Mouse (Mus musculus): ENCODE measurements around the gene Gipc2.
A peak's percentile ranks its signal among the peaks of the same experiment; 100 is the strongest.

Gipc2 gene

DNA sequence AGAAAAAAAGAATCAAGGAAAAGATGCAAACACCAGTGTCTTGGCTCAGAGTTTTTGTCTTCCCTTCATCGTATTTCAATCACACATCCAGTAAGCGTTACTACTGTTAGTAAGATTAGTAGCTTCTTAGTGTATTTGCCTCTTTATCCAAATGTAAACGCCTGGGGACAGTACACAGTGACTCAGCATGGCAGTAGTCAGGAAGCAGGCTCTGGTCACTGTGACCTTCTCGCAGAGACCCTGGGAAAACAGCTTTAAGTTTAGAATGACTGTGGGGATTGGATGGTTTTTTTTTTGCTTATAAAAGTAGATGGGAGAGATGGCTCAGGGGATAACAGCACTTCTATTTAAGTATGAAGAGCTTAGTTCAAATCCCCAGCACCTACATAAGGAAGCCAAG is 46.0 kb downstream of the Gipc2 start:
- DNase-seq (ENCODE audit: low spot score): no peak

DNA sequence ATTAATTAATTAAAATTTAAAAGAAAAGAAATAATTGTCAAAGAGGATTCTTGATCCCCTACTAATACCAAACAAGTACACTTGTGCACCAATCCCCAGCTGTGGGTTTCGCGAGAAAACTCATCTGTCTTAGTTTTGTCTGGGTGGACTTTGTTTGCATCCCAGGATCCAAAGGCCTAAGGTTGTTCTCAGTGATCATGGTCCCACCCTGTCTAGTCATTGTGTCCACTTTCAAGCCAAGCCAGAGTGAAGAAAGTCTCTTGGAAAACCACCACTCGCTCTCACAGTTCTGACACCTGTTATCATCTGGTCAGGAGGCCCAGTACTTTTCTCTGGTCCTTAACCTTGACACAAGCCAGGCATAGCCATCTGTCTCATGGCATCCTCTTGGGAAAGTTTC is 48.1 kb downstream of the Gipc2 start:
- no peak for DNase-seq (ENCODE audit: low spot score)

DNA sequence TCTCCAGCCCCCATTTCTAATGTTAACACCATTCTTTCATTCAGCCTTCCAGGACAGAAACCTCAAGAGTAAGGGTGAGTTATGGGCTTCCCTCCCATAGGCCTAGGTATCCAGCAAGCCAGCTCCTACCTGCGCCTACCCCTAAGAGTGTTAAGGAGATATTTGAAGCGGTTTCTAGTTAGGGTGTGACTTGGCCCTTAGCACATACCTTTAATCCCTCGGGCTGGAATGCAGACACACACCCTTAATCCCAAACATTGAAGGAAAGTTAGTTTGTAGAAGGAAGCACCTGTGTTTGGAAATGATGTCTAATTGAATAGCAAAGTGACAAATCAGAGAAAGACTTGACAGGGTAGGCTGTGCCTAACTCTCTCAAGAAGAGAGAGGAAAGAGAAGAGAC is 49.9 kb downstream of the Gipc2 start:
- no peak for DNase-seq (ENCODE audit: low spot score)

DNA sequence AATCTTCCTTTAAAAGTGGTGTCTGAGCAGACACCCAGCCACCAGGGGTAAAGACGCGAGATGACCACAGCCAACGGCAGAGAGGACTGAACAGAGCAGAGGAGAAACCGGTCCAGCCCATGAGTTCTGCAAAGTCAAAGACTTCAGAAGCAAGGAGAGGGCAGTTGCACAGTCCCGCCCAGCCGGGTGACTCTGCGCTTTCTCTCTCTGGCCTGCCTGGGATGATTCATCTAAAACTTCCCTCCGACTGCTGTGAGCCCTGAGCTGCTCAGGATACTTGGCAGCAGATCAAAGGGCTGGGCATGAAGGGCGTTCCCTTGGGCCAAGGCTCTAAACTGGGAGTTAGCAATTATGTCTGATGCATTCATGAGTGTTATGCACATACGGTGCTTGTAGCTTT is 51.2 kb downstream of the Gipc2 start:
- DNase-seq (ENCODE audit: low spot score): no peak

GRCm38 (mm10) chr3:152114222-152114621 is 51.8 kb downstream of the Gipc2 start:
- no peak for DNase-seq (ENCODE audit: low spot score)

- no peak for DNase-seq (ENCODE audit: low spot score)
Observed at GRCm38 (mm10) chr3:152113496-152113895, 52.5 kb downstream of the Gipc2 start.

DNA sequence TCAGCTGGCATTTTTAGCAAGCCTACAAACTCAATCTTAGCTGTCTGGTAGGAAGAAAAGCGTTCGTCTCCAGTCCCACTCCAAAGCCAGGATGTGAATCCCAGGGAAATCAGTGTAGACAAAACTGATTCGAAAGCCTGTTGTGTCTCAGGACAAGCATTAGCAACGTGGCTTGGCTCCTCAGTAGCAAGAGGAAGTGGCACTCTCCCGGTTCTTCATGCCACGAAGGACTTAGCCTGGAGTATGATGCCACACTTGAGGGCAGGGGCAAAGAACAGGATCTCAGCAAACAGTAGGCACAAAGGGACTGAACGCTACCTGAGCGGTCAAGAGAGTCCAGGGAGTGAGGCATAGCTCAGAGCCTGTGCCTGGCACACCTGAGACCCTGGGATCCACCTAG is 53.4 kb downstream of the Gipc2 start:
- no peak for DNase-seq (ENCODE audit: low spot score)

DNA sequence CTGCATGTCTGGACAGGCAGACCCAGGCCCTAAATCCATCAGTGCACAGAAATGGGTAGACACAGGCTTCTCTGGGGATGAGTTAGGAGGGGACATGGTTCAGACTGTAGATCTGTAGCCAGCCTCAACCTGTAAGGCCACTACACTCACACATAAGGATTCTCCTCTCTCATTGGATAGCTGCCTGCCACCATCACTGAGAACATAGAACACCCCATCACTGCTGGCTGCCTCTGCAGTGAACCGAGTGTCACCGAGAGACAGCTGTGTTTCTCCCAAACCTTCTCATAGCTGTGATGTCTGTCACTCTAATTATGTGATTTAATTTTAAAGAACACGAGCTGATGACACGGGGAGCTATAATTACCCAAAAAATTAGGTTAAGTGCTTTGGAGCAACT is 54.5 kb downstream of the Gipc2 start:
- DNase-seq (ENCODE audit: low spot score): no peak

DNA sequence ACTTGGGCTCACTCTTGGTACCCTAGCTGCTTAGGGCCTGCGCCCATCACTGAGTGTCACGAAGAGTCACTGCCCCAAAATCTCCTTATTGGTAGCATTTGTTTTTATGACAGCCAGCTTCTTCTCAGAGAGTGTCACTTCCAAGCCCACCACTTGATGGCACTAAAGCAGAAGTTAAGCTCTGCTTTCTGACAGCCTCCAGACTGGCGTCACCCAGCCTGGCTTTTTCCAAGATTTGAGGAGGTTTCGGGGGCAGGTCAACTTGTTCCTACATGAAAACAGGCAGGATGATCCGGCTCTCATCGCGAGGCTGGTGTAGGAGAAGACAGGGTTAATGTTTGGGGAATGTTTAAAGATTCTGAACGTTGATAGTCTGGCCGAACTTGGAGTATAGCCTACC is 54.9 kb downstream of the Gipc2 start:
- DNase-seq (ENCODE audit: low spot score): peak; percentile 43

- DNase-seq (ENCODE audit: low spot score): no peak
Observed at GRCm38 (mm10) chr3:152109260-152109587, 56.8 kb downstream of the Gipc2 start.

DNA sequence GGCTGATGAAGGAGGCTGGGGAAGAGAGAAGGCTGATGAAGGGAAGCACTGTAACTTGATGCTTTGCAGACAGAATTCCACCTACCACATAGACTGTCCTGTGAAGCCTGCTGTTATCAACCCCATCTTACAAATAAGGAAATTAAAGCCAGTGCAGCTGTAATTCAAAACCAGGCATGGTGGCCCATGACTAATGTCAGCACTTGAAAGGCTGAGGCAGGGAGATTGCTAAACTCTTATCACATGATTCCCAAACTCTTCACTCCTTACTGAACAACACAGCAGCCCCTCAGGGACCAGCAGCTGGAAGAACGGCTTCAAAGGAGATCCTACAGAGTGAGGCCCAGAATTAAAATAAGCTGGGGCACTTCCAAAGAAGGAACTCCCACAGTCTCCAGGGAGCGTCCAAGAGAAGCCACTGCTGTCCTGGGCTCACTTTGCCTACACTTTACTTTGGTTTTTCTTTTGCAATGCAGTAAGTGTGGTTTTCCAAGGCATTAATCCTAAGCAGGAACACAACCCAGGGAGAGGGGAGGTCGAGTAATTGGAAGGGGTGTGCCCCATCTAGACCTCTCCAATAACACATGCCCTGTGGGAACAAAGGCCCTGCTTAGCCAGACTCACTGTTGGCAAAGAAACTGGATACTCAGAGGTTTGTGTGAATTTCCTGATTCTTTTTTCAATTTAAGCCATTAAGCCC is 57.3 kb downstream of the Gipc2 start:
- no peak for DNase-seq (ENCODE audit: low spot score)

DNA sequence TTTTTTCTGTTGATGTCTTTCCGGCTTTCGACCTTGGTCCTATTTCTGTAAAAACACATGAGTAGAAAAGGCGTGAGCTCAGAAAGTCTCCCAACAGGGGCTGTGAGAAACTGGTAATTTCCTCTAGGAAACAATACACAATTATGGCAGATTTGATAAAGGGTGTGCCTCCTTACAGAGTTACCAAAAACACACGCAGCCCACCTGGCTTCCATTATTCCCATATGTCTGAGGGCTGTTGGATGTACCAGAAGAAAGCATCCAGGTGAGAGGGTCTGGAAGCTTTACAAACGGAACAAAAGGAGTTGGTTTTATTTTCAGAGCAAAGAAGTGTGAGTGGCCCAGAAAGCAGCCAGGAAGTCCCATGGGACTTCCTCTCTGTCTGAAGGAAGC is 58.0 kb downstream of the Gipc2 start:
- DNase-seq (ENCODE audit: low spot score): no peak

DNA sequence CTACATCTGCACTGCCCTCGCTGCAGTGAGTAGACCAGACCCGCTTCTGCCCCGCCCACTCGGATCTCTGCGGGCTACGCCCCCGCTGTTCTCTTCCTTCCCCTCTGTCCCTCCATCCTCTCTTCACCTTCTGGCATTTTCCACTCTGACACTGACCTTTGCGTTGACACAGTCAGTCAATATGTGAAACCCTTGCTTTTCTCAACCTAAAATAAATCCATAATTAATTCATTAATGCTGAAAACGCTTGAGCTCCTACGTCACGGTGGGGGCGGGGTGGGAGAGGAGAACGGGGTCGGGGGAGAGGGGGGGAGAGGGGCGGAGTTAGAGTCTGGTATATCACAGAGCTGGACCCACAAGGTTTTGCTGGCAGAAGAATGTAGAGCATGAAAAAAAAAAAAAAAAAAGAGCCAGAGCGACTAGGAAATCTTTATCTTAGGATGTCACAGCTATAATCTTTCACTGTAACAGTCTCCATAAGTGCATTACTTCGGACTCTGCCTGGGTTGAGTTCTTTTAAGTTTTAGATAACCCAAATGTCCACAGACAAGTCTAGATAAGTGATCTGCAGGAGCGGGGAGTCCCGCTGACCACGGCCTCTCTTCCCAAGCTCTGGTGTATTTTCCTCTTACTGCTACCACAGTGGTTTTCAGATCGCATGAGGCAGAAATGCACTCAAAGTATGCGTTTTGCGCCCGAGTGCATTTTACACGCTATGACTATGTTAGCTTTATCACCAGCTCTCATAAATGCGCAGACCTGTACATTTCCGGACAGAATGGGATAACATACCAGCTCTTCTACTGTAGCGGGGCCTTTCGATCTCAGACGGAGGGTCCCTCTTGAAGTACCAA is 58.7 kb downstream of the Gipc2 start:
- DNase-seq (ENCODE audit: low spot score): no peak

- DNase-seq (ENCODE audit: low spot score): no peak
Observed at GRCm38 (mm10) chr3:152106225-152107148, 59.5 kb downstream of the Gipc2 start.

DNA sequence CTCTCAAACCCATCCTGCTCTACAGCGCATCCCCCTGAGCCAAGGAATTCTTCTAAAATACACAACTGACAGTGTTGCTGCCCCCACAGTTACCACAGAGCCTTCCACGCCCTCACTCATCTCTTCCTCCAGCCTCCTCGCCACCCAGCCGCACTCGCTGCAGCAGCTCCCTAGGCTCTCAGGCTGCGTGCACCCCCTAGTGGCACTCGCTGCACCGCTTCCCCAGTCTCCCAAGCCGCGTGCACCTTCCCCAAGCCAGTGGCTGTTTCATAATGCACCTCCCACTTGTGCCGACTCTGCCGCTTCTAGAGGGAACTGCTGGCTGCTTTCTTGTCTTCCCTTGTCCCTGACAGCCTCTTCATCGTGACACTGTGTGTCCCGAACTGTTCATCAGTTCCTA is 60.7 kb downstream of the Gipc2 start:
- DNase-seq (ENCODE audit: low spot score): no peak

- DNase-seq (ENCODE audit: low spot score): no peak
Observed at GRCm38 (mm10) chr3:152103381-152103780, 62.6 kb downstream of the Gipc2 start.

DNA sequence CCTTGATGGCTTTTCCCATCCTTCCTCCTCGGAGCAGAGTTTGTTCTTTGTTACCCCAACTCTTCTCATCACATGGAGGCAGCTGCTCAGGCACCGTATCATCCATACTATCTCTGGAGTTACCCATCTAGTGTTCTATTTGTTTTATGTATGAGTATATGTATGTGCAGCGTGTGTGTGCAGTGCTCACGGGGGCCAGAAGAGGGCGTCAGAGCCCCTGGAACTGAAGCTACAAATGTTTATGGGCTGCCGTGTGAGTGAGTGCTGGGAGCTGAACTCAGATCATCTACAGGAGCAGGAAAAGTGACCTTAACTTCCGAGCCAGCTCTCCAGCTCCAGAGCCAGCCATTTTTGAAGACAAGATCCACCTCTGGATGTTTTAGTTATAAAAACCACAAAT is 64.6 kb downstream of the Gipc2 start:
- no peak for DNase-seq (ENCODE audit: low spot score)

GRCm38 (mm10) chr3:152100119-152100818 is 65.8 kb downstream of the Gipc2 start:
- no peak for DNase-seq (ENCODE audit: low spot score)

DNA sequence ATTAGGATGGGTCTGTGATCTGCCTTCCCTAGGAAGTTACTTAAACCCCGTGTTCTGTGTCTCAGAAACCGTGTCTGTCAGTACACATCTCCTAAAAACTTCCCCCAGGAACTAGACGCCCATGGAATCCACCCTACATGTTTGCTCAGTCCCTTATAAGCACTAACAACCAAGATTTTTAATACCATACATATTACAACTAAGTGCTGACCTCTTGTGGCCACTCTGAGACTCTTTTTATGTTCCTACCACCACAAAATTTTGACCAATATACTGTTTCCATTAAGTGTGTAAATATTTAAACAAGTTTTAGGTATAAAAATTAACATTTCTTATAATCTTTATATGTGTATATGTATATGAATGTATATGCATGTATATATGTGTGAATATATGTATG is 71.0 kb downstream of the Gipc2 start:
- DNase-seq (ENCODE audit: low spot score): no peak

DNA sequence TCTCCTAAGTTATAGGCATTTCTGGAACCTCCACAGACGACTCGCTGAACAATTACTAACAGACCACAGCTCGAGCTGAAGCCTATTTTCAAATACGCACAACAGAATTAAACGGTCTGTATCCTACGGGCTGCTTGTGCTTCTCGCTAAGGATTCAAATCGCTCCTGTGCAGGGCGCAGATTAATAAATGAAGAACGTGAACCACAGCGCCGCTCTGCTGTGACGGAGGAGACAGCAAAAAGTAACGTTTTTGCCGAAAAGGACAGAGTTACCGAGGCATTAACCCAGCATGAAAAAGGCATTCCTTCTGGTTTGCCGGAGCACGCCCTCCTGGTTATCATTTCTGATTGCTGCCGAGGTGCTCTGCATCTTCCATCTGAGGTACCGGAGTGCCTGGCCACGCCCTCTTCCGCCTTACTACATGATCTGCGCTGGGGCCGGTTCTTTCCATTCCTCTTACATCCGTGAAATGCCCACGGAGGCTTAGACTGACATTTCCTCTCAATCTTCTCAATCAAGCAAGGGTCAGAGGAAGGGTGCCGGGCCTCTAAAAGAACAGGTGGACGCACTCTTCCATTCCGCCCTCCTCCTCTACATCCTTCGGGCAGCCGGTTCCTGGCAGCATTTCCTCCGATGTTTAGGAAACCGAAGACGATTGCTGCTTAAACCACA is 73.5 kb downstream of the Gipc2 start:
- DNase-seq (ENCODE audit: low spot score): no peak

DNA sequence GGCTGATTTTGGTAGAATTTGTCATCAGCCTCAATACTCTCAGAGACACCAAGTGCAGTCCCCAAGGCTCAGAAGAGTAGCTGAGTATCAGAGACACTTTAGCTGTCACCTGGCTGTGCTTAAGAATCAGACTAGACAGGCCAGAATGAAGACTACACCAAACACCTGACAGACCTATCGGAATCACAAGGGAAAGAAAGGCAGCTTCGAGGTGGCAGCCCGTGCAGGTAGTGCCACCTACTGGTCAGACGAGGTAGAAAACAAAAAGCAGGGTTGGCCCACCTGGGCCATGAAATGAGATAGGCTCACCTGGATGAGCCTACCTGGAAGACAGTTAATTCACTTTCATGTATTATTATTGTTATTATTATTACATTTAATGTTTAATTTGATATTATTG is 76.9 kb downstream of the Gipc2 start:
- no peak for DNase-seq (ENCODE audit: low spot score)

GRCm38 (mm10) chr3:152081381-152081780 is 84.6 kb downstream of the Gipc2 start:
- DNase-seq (ENCODE audit: low spot score): no peak

All from ovary, postnatal 10 days (tissue).